Mouse (Mus musculus): Measurements from ENCODE around the gene Wdr75.

Wdr75 gene

GRCm38 (mm10) chr1:45838271-45838670 is 43.3 kb downstream of the Wdr75 start:
- no peak for DNase-seq

- DNase-seq = no peak
These were observed 50.5 kb downstream of the Wdr75 start for GRCm38 (mm10) chr1:45845466-45845865.

GRCm38 (mm10) chr1:45858038-45858437 is 63.1 kb downstream of the Wdr75 start:
- no peak for DNase-seq

- DNase-seq = no peak
These were observed 65.4 kb downstream of the Wdr75 start for GRCm38 (mm10) chr1:45860349-45860748.

- no peak for DNase-seq
These were observed 66.2 kb downstream of the Wdr75 start for GRCm38 (mm10) chr1:45861162-45861561.

GRCm38 (mm10) chr1:45863641-45864040 is 68.7 kb downstream of the Wdr75 start:
- DNase-seq = no peak

GRCm38 (mm10) chr1:45864564-45865014 is 69.6 kb downstream of the Wdr75 start:
- no peak for DNase-seq

GRCm38 (mm10) chr1:45865316-45865715 is 70.3 kb downstream of the Wdr75 start:
- no peak for DNase-seq

GRCm38 (mm10) chr1:45865727-45866126 is 70.8 kb downstream of the Wdr75 start:
- DNase-seq = no peak

- DNase-seq = no peak
These were observed 71.5 kb downstream of the Wdr75 start for GRCm38 (mm10) chr1:45866288-45867018.

- no peak for DNase-seq
These were observed 73.1 kb downstream of the Wdr75 start for GRCm38 (mm10) chr1:45868050-45868449.

GRCm38 (mm10) chr1:45868479-45869137 is 73.6 kb downstream of the Wdr75 start:
- no peak for DNase-seq
